Mouse (Mus musculus) ES-CJ7 (cell line): Measurements from ENCODE around the gene Slc30a5.
"Not testable (repeated sequence)": the region's sequence is repeated elsewhere in the genome, so short reads cannot be mapped to it uniquely, and the experiment has no call there.

Experiments used
- DNase-seq: peaks from one replicate; pipeline ENCODE4 v3.0.0; 2011; ENCODE audit warnings: low read depth, low spot score

Slc30a5 gene

GRCm38 (mm10) chr13:100832741-100833639 is at the start of gene Slc30a5:
TSS of gene Slc30a5 (minus strand) at chr13:100833427.
- DNase-seq = peak; percentile 99

- DNase-seq = no peak
These were observed 48.7 kb upstream of the Slc30a5 start for GRCm38 (mm10) chr13:100881944-100882343.

DNA sequence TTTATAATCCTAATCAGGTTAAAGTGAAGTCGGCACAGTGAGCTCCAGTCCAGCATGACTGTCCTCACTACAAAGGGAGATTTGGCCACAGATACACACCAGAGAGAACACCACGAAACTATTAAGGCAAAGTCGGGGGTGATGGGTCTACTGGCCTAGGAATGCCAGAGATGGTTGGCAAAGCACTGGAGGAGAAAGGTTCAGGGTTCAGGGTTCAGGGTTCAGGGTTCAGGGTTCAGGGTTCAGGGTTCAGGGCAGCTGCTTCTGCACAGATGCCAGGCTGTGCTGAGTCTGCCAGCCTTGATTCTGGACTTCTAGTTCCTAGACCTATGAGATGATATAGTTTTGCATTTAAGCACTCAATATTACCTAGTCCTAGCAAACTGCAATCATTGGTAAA is 46.6 kb upstream of the Slc30a5 start:
- no peak for DNase-seq

DNA sequence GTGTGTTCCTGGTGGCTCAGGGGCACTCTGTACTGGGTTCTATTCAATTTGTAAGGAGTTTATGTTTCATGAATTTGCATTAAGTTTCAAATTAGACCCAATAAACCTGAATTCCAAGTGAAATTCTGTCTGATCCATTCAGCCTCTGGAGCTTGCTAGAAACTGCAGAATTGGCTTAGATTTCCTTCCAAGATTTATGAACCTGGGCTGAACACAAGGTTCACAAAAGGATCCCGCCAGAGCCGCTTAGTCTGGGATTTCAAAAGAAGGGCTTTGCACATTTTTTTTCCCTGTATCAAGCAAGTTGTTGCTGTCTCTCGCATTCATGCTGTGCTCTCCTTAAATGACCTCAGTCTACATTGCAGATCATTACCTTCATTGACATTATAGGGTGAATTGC is 46.1 kb upstream of the Slc30a5 start:
- DNase-seq = no peak

DNA sequence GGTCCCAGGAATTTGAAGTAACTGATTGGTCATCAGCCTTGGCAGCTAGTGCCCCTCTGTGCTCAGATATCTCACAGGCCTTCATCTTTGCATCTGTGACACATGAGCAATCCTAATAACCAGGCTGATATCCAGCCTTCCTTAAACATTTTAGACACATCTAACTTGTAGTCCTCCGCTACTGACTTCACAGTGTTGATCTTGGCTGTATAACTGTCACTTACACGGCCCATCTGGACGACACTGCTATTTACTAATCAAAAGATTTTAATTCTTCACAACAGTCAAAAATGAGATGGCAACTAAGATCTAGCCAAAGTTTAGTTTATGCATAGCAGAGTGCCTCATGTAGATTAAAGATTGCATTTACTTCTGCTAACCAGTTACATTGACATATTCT is 45.0 kb upstream of the Slc30a5 start:
- DNase-seq = no peak

DNA sequence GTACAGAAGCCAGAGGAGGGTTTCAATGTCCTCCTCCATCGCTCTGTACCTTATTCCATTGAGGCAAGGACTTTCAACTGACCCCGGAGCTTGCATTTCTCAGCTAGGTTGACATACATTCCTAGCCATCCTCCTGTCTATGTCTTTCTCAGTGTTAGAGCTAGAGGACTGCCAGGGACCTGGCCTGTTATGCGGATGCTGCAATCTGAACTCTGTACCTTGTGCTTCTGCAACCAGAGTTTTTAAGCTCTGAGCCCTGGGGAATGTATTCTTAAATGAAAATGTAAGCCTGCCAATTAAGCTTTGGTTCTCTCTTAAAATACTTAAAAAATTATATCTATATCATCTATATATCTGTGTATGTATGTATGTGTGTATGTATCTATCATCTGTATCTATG is 44.5 kb upstream of the Slc30a5 start:
- no peak for DNase-seq

- no peak for DNase-seq
These were observed 41.9 kb upstream of the Slc30a5 start for GRCm38 (mm10) chr13:100875103-100875502.

DNA sequence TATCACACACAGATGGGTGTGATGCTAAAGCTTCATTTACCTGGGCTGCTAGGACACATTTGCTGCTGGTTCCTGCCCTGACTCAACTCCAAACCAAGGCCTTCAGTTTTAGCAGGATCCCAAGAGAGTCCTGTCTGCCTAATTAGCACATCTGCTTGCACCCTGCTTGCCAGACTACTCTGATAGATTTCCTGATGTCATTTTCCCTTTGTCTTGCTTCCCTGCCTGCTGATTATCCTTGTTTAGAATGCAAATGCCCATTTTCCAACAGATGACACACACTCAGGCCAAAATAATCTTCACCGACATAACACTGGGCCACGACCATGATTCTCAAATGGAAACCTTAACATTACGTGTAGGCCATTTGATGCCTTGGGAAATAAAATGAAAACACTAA is 41.4 kb upstream of the Slc30a5 start:
- DNase-seq = no peak

- no peak for DNase-seq
These were observed 40.3 kb upstream of the Slc30a5 start for GRCm38 (mm10) chr13:100873530-100873929.

DNA sequence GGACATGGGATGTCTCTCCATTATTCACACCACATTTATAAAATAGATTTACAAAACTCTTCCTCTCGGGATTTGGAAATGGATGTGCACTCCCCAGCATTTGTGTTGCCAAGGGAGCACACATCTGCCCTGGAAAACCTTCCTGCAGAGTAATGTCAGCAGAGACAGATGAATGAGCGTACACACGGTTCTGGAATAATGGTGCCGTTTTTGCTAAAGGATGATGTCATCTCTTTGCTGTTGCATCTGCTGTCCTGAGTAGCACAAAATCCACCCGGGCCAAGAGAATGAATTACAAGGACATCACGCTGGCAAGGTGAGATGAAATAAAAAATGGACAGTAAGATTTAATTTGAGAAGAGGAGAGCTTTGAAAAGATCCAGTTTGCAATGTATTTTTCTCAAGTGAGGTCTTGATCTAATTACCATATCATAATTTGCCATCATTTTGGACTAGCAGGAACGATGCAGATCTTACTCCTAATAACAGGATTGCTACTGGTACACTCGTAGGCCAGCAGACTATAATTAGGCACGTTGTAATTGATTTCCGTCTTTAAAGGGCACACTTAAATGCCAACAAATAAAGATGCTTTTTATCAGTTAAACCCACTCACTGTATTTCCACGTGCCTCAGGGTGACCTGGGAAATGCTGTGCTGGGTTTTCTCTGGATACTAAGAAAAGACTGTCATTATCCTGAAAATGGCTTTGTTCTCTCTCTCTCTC is 38.4 kb upstream of the Slc30a5 start:
- no peak for DNase-seq

DNA sequence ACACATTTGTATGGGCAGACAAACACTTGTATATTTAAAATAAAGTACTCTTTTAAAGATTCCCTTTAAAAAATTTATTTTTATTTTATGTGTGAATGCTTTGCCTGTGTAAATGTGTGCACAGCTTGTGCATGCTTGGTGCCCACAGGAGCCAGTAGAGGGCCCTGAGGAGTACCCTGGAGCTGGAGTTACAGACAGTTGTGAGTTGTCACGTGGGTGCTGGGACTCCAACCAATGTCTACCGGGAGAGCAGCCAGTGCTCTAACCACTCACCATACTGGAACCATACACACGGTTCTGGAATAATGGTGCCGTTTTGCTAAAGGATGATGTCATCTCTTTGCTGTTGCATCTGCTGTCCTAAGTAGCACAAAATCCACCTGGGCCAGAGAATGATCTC is 36.6 kb upstream of the Slc30a5 start:
- DNase-seq = peak; percentile 33

GRCm38 (mm10) chr13:100866311-100866710 is 33.1 kb upstream of the Slc30a5 start:
- no peak for DNase-seq

DNA sequence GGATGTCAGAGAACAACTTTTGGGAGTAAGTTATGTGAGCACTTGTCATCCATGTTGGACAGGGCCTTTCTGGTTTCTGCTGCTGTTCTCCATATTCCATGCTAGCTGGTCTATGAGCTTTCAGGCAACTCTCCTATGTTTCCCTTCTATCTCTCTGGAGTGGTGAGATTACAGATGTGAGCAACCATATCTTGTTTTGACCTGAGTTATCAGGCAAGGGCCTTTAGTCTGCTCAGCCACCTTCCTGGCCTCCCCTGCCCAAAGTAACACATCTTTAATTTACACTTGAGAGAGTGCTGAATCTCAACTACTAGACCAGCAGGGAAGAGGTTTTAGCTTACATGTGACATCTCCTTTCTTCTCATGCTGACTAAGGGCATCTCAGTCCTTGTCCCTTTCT is 32.5 kb upstream of the Slc30a5 start:
- DNase-seq = no peak

DNA sequence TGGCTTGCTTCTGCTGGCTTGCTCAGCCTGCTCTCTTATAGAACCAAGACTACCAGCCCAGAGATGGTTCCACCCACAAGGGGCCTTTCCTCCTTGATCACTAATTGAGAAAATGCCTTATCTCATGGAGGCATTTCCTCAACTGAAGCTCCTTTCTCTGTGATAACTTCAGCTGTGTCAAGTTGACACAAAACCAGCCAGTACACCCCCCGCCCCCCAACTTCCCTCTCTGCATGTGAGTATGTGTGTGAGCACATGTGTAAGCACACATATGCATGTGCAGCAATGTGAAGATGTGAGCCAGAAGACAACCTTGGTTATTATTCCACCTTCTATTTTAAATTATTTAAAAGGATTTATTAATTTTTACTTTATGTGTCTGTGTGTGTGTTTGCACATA is 30.7 kb upstream of the Slc30a5 start:
- DNase-seq = not testable (repeated sequence)

DNA sequence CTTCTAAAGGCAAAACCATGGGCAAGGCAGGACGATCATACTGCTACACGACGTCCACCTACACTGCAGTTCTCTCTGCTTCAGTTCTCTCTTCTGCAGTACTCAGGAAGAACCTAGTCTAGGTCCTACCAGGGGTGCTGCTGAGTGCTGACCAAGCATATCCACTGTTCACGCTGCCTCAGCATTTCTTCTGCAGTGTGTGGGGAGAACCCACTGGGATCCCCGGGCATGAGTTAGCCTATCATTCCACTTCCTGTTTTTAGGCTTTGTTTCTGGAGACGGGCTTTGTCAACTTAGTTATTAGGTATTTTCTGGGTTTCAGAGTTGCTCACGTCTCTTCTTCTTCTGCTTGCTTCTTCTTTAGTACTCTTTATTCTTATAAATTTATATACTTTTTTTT is 25.9 kb upstream of the Slc30a5 start:
- no peak for DNase-seq

DNA sequence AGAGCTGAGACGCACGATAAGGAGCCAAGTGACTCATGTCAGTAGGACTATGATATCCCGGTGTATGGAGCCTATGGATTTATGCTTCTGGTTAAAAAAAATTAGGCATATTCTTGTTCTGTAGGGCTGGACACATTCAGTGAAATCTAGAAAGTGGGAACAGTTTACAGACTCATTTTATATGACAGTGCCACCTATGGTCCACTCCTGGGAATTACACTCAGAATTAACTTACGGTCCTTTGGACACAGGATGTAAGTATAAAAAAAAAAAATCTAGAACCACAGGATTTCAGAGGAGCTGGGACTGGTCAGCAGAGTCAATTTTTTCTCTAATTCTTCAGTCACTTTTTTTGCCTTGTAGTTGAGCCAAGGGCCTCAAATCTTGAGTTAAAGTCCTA is 20.9 kb upstream of the Slc30a5 start:
- peak; percentile 68 for DNase-seq

DNA sequence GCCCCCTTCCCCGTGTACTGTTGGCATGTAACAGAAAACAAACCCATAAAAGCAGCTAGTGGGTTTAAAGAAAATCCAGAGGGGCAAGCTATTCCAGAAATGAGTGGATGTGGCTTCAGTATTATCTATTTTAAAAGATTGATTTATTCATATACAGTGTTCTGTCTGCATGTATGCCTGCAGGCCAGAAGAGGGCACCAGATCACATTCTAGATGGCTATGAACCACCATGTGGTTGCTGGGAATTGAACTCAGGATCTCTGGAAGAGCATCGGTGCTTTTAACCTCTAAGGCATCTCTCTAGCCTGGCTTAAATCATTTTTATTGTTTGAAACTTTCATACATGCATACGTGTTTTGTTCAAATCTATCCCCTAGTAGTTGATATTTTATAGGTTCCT is 19.9 kb upstream of the Slc30a5 start:
- DNase-seq = peak; percentile 34

GRCm38 (mm10) chr13:100849137-100849536 is 15.9 kb upstream of the Slc30a5 start:
- DNase-seq = peak; percentile 51

DNA sequence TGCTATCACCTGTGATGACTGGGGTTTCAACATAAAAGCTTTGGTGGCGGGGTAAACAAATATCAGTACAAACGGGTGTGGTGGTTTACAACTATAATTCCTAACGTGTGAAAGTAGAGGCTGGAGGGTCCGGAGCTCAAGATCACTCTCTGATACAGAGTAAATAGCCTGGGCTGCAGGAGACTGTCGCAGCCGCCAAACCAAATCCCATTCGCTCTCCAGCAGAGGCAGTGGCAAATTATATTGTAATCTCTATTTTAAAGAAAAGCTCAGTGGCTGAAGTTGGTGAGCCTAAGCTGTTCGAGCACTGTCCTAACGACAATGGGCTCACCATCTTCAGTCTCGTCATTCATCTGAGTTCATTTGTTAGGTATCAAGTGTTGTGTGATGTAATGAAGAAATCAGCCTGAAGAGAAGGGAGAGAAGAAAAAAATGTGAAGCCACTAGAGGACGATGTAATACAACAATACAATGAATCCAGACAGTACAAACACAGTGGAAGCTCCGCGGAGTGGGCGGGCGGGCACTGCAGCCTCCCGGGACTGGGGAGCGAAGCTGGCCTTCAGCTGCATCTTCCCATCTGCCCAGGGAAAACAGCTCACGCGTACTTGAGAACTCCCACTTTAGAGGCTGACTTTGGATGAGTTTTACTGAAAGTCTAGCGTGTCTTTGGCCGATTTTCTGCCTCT is 13.8 kb upstream of the Slc30a5 start:
- DNase-seq = peak; percentile 45

DNA sequence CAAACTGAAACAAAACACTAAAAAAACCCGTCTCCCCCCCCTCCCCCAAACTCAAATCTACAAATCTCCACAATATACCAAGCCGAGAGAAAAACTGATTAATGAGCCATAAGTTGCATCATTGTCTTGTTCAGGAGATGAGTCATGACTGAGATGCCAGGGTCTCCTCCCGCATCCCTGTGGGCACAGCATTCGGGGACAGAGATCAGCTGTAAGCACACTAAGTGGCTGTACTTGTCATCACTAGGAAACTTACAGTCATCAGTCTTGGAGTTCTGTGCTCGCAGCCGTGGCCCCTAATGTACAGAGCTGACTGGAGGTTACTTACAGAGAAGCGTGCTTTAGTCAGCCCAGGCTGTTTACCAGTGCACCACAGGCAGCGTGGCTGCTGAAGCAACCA is 13.0 kb upstream of the Slc30a5 start:
- no peak for DNase-seq

DNA sequence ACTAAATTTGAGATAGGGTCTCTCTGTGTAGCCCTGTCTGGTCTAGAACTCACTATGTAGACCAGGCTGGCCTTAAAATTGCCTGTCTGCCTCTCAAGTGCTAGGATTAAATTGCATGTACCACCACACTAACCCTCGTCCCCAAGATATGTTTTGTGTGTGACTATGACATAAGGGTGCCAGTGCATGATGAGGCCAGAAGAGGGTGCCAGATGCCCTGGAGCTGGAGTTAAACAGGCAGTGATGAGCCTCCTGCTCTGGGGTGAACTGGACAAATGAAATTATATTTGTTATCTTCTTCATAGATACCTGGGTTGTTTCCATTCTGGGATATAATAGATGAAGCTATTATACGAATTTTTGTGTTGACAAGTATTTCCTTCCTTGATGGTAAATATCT is 10.7 kb upstream of the Slc30a5 start:
- peak; percentile 60 for DNase-seq

DNA sequence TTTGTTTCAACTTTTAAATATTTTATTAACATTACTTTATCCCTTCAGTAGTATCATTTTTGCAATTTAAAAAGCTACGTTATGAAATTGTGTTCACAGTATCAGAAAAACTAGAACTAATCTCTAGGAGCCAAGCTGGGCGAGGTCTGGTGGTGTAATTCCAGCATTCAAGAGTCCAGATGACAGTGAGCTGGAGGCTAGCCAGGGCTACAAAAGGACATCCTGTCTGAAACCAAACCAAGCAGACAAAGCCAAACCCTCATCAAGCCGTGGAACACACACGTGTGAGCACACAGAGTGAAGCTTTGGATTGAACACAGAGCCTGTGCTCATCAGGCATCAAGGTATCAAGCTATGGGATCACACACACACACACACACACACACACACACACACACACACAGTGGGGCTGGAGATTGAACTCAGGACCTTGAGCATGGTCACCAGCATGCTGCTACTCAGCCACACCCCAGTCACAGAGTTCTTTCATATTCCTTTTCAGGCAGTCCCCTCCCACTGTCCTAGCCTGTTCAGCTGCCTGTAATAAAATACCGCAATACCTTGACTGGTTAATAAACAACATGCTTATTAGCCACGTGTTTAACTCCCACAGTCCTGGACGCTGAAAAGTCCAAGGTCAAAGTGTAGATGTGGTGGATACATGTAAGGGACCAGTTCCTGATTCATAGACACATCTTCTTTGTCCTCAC is 9.9 kb upstream of the Slc30a5 start:
- no peak for DNase-seq
